Mouse (Mus musculus) G1E (cell line): ENCODE data around the gene Alkbh2. TPM values are rescaled to one million over a fixed set of nuclear protein-coding genes. Genes with fewer than 3 reads are reported as not detected.

Source experiments
- ATAC-seq: 2 replicates; pipeline ENCODE4 v1.8.0; 2016; ENCODE audit warnings: mild to moderate bottlenecking; ENCODE audit not compliant: insufficient number of reproducible peaks, poor library complexity, low FRiP score, severe bottlenecking; ENCODE audit errors: extremely low read depth
- DNase-seq: peaks from one replicate; pipeline ENCODE4 v3.0.0; 2012; ENCODE audit warnings: low spot score
- H3K27me3 ChIP-seq: 2 replicates; pipeline ENCODE4 v1.6.1; 2012; ENCODE audit warnings: mild to moderate bottlenecking, low read length, inconsistent platforms; ENCODE audit not compliant: insufficient read depth
- H3K36me3 ChIP-seq: replicated peaks from 2 replicates; pipeline ENCODE3; 2012; ENCODE audit warnings: mild to moderate bottlenecking, inconsistent platforms
- H3K4me1 ChIP-seq: 2 replicates; pipeline ENCODE4 v1.6.1; 2012; ENCODE audit warnings: low read depth, low read length, inconsistent platforms, mixed read lengths; ENCODE audit not compliant: insufficient read depth
- H3K4me3 ChIP-seq: 2 replicates; pipeline ENCODE4 v1.5.1; 2012; ENCODE audit warnings: low read depth, mild to moderate bottlenecking, inconsistent platforms, low read length, moderate library complexity, mixed read lengths
- H3K9me3 ChIP-seq: replicated peaks from 2 replicates; pipeline ENCODE4 v1.6.1; 2012; ENCODE audit warnings: inconsistent platforms
- CTCF ChIP-seq: IDR thresholded peaks from 2 replicates; pipeline ENCODE4 v1.5.1; 2012; ENCODE audit warnings: low read depth, low read length, inconsistent platforms, mixed read lengths
- GATA1 ChIP-seq: IDR thresholded peaks from 2 replicates; pipeline ENCODE4 v1.6.1; 2012; ENCODE audit warnings: borderline replicate concordance, low read length, inconsistent platforms, mixed read lengths
- GATA2 ChIP-seq: IDR thresholded peaks from 2 replicates; pipeline ENCODE4 v1.6.1; 2012; ENCODE audit warnings: low read depth, low read length, inconsistent platforms, borderline replicate concordance
- POLR2AphosphoS5 ChIP-seq: IDR thresholded peaks from 2 replicates; pipeline ENCODE4 v1.6.1; 2012; ENCODE audit warnings: low read depth, low read length, inconsistent platforms; ENCODE audit not compliant: insufficient replicate concordance
- TAL1 ChIP-seq: conservative IDR thresholded peaks from 2 replicates; pipeline ENCODE4 v1.6.1; 2012; ENCODE audit warnings: low read depth, low read length, inconsistent platforms, mixed read lengths
- polyA plus RNA-seq: library from polyadenylated mRNA; stranded (reverse); fragments of >175 nt; gene quantifications from 2 replicates; pipeline ENCODE4 v1.2.3, GENCODE M21; 2012
- total RNA-seq, 2 experiments: library from RNA; stranded (forward) in 1 of 2; stranded (reverse) in 1 of 2; fragments of 200-1000 nt in 1 of 2; fragments of >200 nt in 1 of 2; fragmentation: Nextera tagmentation in 1 of 2; gene quantifications; 2 replicates each; pipeline ENCODE4 v1.2.3; 2014 to 2017

The Alkbh2 gene
- total and polyA plus RNA-seq, 3 experiments = 3.7 to 19.0 (median 6.8) TPM

DNA sequence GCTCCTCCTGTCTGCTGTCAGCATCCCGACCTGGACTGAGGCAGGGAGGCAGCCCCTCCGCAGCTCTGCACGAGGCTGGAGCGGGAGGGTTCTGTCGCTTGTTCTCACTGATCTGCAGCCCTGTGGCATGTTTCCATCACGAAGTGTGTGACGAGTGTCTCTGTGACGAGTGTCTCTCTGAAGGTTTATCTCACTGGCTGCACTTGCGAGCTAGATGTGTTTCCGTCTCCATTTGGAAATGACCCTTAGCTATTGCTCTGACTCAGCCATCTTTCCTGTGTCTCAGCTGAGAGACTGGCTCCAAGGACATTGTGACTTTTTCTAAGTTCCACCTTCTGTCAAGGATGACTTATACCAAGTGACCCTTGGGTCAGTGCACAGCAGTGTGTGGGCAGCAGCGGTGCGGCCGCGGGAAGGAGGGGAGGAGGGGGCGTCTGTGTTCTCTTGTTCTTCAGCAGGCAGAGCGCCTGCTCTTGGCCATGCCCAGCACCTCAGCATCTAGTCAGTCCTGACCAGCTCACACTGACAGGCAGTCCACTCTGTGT is 21.6 kb downstream of the Alkbh2 start:
- Histone ChIP-seq H3K36me3 (peaks cover 93% of the 10 kb centered on the region), H3K4me3 (no peak overlapping the region), H3K27me3 (no peaks in the 10 kb centered on the region), H3K4me1 (peaks cover 10% of the 10 kb centered on the region; the same call in 1 of the 2 replicates), H3K9me3 (no peaks in the 10 kb centered on the region)
- no peak for DNase-seq
- no peak for ATAC-seq
- TF ChIP-seq GATA2 (no peak), POLR2AphosphoS5 (no peak), TAL1 (no peak)

DNA sequence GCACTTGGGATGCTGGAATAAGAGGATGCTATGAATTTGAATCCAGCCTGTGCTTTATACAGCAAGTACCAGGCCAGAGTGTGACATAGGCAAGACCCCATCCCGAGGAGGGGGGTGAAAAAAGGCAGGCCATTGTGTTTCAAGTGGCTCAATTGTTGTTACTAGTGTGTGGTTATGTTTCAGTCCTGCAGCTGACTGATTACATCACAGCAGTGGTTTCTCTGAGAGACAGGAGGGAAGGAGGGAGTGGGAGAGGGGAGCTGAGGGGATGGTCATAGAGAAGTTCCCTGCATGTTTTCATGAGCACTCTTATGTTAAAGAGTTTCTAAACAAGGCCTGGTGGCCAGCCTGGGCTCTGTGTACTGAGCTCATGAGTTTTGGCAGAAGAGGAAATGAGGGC is 25.2 kb downstream of the Alkbh2 start:
- no peaks in the 10 kb centered on the region for H3K9me3 ChIP-seq
- no peak overlapping the region for H3K4me3 ChIP-seq
- H3K36me3 ChIP-seq = peaks cover 57% of the 10 kb centered on the region
- ATAC-seq = no peak
- TF ChIP-seq GATA2 (no peak), CTCF (no peak), TAL1 (no peak), GATA1 (no peak), POLR2AphosphoS5 (no peak)
- no peaks in the 10 kb centered on the region for H3K27me3 ChIP-seq
- no peak for DNase-seq
- peaks cover 27% of the 10 kb centered on the region for H3K4me1 ChIP-seq

DNA sequence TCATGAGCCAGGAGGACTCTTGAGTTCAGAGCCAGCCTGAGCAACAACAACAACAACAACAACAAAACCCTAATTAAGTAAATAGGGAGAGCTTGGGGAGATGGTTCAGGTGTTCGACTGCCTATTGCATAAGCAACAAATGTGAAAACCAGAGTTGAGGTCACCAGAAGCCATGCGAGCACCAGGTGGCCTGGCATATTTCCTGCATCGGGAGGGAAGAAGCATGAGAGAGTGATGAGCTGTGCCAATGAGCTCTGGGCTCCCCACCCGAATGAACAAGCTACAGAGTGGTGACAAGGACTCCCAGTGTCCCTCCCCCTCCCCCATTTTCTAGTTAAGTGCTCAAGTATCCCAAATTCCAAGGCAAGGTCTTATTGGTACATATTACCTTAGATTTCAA is 26.1 kb downstream of the Alkbh2 start:
- no peaks in the 10 kb centered on the region for H3K9me3 ChIP-seq
- TF ChIP-seq GATA1 (no peak), POLR2AphosphoS5 (no peak), TAL1 (no peak), CTCF (no peak), GATA2 (no peak)
- peaks cover 50% of the 10 kb centered on the region for H3K36me3 ChIP-seq
- no peak for DNase-seq
- no peak for ATAC-seq
- peaks cover 27% of the 10 kb centered on the region for H3K4me1 ChIP-seq
- no peaks in the 10 kb centered on the region for H3K27me3 ChIP-seq
- no peak overlapping the region for H3K4me3 ChIP-seq

DNA sequence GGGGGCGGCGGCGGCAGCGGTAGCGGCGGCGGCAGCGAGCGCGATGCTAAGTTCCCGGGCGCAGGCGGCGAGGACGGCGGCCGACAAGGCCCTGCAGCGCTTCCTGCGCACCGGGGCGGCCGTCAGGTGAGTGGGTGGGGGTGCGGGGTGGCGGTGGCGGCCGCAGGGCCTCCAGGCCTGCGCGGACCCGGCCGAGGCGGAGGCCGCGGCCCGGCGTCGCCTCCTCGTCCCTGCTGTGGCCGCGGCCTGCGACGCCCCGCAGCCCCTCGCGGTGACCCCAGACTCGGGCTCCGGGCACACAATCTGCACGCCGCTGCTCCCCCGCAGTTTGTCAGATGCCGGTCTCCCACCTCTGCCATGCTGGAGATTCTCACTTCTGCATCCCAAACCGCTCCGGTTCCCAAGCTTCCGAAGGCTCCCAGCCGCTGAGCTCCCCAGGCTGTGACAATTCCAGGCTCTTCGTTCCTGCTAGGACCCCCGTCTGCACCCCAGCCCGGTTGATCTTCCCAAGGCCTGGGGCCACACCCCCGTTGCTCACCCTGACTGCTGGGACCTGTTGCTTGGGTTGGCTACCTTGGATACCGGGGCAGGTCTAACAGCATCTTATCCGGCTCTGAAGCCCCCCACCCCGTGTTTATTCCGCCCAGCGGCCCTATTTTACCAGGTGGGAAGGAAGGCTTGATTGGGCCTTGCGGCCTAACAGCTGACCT is 27.5 kb downstream of the Alkbh2 start:
- H3K36me3 ChIP-seq = peaks cover 36% of the 10 kb centered on the region
- H3K4me1 ChIP-seq = peaks cover 25% of the 10 kb centered on the region
- DNase-seq (peak; percentile 37), ATAC-seq (no peak)
- H3K9me3 ChIP-seq = no peaks in the 10 kb centered on the region
- no peaks in the 10 kb centered on the region for H3K27me3 ChIP-seq
- no peak for TF ChIP-seq TAL1
- TF ChIP-seq GATA2 = no peak
- no peak for TF ChIP-seq CTCF
- TF ChIP-seq GATA1 = no peak
- no peak for TF ChIP-seq POLR2AphosphoS5
- peak overlapping the region; percentile 89 for H3K4me3 ChIP-seq

DNA sequence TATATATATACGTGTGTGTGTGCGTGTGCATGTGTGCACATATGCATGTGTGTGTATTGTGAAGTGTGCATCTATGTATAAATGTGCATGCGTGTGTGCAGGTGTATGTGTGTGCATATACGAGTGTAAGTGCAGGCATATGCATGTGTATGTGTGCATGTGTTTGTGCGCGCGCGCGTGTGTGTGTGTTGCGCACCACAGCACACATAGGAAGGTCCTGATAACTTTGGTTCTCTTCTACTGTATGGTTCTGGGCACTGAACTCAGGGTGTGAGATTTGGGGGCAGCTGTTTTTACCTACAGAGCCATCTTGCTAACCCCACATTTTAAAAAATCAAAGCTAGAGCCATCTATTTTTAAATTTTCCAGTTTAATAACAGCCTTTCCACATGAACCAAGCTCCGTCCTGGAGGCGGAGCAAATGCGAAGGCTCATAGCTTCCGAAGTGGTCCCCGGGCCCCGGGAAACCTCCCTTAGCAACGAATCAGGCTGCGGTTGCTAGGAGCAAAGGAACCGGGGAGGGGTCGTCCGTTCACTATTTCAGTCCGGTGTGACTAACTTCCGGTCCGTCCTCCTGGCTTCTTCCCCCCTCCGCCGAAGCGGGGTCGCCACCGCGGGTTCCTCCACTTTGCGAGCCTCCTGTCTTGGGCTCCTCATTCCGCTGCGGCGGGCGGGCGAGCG is 28.2 kb downstream of the Alkbh2 start:
- Histone ChIP-seq H3K27me3 (no peaks in the 10 kb centered on the region), H3K9me3 (no peaks in the 10 kb centered on the region), H3K36me3 (peaks cover 29% of the 10 kb centered on the region), H3K4me1 (peaks cover 24% of the 10 kb centered on the region), H3K4me3 (peak overlapping the region; percentile 89)
- no peak for TF ChIP-seq POLR2AphosphoS5
- no peak for TF ChIP-seq GATA2
- DNase-seq (peak; percentile 83), ATAC-seq (peak; percentile 77)

DNA sequence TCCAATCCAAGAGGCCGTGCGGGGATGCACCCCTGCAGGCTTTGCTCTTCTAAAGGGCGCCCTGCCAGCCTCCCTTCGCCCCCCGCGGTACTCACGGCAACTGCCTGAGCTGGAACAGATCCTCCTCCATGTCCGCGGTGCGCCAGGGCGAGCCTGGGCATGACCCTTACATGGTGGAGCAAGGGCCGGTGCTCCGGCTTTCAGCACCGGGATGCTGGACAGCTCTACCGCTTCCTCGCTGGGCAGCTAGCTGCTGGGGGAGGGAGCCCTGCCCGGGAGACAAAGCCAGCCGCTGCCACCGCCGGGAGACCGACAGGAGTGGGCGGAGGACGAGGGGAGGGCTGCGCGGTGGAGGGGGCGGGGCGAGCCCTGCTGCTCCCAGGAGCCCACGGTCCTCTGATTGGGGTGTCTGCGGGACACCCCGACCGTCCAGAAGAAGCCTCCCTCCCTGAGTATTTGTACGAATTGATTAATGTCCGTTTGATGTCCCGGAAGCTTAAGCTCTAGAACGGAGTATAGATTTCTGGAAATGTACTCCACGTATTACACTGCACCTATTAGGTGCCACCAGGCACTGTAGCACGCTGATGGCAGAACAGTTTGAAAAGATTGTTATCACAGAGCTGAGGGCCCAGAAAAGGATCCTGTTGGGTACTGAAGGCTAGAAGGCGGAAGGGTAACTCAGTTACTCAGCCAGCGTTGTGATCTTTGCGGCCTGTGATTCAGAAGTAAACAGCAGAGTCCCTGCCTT is 36.8 kb downstream of the Alkbh2 start, which contains the start of gene Svop:
Gene Svop, minus strand, starts transcription at position 514 of the 751 bp plus-strand sequence.
- TF ChIP-seq POLR2AphosphoS5 = no peak
- TF ChIP-seq TAL1 = no peak
- no peak for TF ChIP-seq GATA2
- TF ChIP-seq GATA1 = no peak
- no peak for TF ChIP-seq CTCF
- peaks cover 21% of the 10 kb centered on the region for H3K27me3 ChIP-seq
- peak within 1 kb of the TSS; percentile 33; the same call in 1 of the 2 replicates for H3K4me3 ChIP-seq
- ATAC-seq (no peak), DNase-seq (peak; percentile 47)
- H3K4me1 ChIP-seq = peaks cover 4% of the 10 kb centered on the region; the same call in 1 of the 2 replicates
- no peaks in the 10 kb centered on the region for H3K9me3 ChIP-seq
- no peaks in the 10 kb centered on the region for H3K36me3 ChIP-seq
